Mouse (Mus musculus): ENCODE results near the gene Prkg2.

DNA sequence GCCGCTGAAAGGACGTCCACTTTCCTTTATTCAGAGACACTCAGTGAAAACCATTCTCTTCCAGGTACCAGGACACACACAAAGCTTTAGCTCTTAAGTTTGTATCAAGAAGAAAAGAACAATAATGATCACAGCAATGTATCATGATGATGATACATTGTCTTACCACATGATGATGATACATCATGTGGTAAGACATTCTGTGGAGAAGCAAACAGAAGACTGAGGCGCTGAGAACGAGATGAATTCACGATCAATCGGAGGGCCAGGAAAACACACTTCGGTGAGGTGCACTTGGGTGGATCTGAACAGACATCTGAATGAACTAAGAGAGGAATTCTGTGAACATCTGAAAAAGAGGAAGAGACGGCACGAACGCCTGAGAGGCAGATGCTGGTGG is 87.4 kb downstream of the Prkg2 start:
- TF ChIP-seq CTCF (IDR thresholded peaks at IDR 0.05; ENCODE audit: insufficient read depth, low read length), result no peak
- no peak for TF ChIP-seq POLR2A (IDR thresholded peaks at IDR 0.05; ENCODE audit: borderline replicate concordance, extremely low read depth, low read depth, low read length)

Data from lung, adult 2 months (tissue).